Mouse (Mus musculus): ENCODE measurements around the gene Mfsd6.
A peak's percentile ranks its signal among the peaks of the same experiment; 100 is the strongest.
"Not testable (repeated sequence)": the region's sequence is repeated elsewhere in the genome, so short reads cannot be mapped to it uniquely, and the experiment has no call there.

Gene Mfsd6

GRCm38 (mm10) chr1:52708745-52709144, 18.5 kb downstream of the Mfsd6 start:
- DNase-seq (ENCODE audit: low spot score in 2 of 2) = no peak

GRCm38 (mm10) chr1:52707030-52707429, 20.2 kb downstream of the Mfsd6 start:
- no peak for DNase-seq (ENCODE audit: low spot score in 2 of 2)

DNA sequence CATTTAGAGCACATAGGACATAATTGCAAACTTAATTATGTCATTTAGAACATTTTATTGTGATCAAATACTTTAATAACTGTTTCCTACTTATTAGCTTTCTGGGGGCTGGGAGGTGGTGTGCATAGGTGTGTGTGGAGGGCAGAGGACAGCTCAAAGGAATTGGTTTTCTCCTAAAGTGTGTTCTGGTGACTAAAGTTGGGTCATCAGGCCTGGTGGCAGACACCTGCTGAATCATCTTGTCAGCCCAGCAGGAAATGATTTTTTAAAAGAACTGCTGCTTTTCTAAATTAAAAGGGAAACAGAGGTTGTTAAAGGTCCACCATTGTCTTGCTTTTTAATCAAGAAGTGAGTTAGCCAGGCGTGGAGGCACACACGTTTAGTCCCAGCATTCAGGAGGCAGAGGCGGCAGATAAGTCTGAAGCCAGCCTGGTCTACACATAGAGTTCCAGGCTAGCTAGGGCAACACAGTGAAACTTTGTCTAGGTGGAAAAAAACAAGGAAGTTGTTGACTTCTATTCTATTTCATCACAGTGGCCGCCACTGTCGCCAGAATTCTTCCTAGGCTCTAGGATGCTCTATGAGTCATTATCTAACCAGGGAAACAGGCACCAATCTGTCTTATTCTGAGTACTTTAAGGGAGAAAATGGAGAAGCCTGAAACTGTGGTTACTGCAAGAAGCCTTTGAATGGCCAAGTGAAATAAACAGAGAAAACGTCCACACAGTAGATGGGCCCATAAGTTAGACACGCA, 24.3 kb downstream of the Mfsd6 start:
- DNase-seq (ENCODE audit: low spot score in 2 of 2) = no peak

DNA sequence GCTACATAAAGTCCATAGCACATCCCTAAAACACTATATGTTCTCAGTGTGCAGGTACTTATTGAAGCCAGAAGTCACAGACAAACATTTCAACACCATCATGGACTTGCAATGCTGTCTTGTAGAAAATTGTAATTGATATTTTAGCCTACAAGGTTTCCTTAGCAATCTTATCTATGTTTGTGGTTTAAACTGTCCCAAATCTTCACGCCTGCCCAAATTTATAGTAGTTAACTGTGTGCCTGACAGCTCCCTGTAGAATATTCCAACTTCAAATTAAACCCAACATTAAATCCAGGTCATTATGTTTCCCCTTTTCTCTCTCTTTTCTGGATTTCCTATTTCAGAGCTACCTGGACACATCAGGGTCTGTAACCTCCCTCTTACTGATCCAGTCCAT, 25.3 kb downstream of the Mfsd6 start:
- no peak for DNase-seq (ENCODE audit: low spot score in 2 of 2)

DNA sequence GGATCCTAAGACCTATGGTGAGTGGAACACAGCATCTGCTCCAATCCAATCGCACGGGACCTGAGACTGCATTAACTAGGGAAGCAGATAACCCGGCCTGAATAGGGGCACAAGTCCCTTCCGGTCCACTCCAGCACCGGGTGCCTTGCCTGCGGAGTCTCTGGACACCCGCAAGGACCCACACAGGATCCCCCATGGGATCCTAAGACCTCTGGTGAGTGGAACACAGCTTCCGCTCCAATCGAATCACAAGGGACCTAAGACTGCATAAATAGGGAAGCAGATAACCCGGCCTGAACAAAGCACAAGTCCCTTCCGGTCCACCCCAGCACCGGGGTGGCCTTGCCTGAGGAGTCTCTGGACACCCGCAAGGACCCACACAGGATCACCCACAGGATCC, 32.8 kb downstream of the Mfsd6 start:
- not testable (repeated sequence) for DNase-seq (ENCODE audit: low spot score in 2 of 2)

- no peak for DNase-seq (ENCODE audit: low spot score in 2 of 2)
Observed at GRCm38 (mm10) chr1:52687636-52688035, 39.6 kb downstream of the Mfsd6 start.

DNA sequence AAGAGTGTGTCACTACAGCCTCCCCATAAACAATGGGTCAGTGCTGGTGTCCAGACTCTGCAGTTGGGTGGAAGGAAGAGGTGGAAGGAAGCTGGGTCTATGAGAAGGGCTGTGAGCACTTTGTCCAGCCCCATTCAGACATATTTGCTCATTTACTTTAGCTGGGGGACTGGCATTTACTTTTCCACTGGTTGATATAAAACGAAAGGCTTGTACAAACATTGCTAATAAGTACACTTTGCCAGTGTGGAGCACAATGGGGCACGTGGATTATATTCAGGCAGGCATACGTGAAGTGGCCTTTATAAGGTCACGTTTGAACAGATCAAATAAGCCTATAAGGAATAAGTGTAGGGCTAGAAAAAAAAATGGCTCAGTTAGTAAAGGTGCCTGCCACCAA, 43.7 kb downstream of the Mfsd6 start:
- no peak for DNase-seq (ENCODE audit: low spot score in 2 of 2)

- no peak for DNase-seq (ENCODE audit: low spot score in 2 of 2)
Observed at GRCm38 (mm10) chr1:52676621-52677020, 50.6 kb downstream of the Mfsd6 start.

DNA sequence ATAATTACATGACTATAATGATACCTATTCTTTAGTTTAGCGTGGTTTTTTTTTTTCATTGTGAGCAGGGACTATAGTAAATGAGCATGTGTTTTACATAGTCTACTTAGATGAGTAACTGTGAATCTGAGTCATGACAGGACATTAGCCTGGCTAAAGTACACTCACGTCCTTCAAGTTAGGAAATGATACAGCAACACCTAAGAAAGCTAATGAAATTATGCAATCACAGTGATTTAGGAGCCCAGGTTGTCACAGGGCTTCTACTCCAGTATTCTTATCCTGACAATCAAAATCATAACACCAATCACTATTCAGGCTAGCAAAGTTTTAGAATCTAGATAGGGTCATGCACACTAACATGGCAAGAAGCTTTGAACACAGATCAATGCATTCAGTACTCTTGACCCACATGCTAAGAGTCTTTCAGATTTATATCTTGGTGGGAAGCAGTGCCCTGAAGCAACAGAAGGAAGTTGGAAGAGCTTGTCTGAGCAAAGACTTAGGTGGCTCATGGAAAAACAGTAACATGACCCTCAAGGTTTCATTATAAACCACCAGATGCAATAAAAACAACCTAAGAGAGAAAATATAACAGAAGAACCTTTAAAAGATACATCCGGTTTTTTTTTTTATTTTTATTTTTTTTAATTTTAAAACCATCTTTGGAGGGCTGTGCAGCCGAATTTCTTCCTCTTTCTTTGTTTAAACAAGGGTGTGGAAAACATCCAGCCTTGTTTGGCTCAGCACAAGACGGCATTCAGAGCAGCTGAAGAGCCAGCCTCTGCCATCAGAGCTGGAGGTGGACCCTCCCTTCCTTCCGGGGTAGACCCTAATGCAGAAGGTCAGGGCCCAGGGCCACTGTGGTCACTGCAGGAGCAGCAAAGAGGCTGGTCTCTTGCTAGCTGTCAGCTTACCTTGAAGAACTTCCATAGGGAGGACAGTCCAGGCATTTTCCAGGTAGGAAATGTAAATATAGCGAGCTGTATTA, 51.4 kb downstream of the Mfsd6 start:
- DNase-seq (ENCODE audit: low spot score in 2 of 2) = no peak

- no peak for DNase-seq (ENCODE audit: low spot score in 2 of 2)
Observed at GRCm38 (mm10) chr1:52669931-52670330, 57.3 kb downstream of the Mfsd6 start.

- DNase-seq (ENCODE audit: low spot score in 2 of 2) = no peak
Observed at GRCm38 (mm10) chr1:52668743-52669323, 58.4 kb downstream of the Mfsd6 start.

- DNase-seq (ENCODE audit: low spot score in 2 of 2) = peak; percentile 26 to 77
Observed at GRCm38 (mm10) chr1:52663228-52663627, 64.0 kb downstream of the Mfsd6 start.

- no peak for DNase-seq (ENCODE audit: low spot score in 2 of 2)
Observed at GRCm38 (mm10) chr1:52660765-52661164, 66.5 kb downstream of the Mfsd6 start.

GRCm38 (mm10) chr1:52660278-52660677, 67.0 kb downstream of the Mfsd6 start:
- DNase-seq (ENCODE audit: low spot score in 2 of 2) = no peak

GRCm38 (mm10) chr1:52658160-52658559, 69.1 kb downstream of the Mfsd6 start:
- DNase-seq (ENCODE audit: low spot score in 2 of 2) = no peak

DNA sequence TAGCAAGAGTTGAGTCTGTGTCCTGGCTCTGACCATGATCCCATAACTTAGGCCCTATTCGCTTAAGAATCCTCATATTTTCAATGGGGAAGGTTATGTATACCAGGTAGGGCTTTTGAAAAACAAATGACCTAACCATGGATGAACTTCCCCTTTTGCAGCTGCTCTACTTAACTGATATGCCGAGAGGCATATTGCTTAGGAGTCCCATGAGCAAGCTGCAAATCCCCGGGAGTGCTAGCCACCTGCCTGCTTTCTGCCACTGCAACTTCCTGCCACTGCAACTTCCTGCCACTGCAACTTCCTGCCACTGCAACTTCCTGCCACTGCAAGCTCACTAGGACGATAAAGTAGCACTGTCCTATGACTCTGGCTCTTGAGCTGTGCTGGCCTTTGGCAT, 72.1 kb downstream of the Mfsd6 start:
- DNase-seq (ENCODE audit: low spot score in 2 of 2) = no peak

DNA sequence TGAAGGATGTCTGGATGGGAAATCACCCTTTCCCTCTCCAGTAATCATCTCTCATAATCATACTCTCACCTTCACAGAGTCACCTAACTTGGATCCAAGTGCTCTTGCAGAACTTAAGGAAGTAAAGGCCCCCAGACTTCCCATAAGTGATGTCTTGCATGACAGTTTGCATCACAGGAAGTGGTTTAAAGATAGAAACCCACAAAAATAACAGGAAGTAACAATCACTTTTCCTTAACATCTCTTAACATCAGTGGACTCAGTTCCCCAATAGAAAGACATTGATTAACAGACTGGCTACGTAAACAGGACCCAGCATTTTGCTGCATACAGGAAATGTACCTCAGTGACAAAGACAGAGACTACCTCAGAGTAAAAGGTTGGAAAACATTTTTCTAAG, 73.9 kb downstream of the Mfsd6 start:
- DNase-seq (ENCODE audit: low spot score in 2 of 2) = no peak

DNA sequence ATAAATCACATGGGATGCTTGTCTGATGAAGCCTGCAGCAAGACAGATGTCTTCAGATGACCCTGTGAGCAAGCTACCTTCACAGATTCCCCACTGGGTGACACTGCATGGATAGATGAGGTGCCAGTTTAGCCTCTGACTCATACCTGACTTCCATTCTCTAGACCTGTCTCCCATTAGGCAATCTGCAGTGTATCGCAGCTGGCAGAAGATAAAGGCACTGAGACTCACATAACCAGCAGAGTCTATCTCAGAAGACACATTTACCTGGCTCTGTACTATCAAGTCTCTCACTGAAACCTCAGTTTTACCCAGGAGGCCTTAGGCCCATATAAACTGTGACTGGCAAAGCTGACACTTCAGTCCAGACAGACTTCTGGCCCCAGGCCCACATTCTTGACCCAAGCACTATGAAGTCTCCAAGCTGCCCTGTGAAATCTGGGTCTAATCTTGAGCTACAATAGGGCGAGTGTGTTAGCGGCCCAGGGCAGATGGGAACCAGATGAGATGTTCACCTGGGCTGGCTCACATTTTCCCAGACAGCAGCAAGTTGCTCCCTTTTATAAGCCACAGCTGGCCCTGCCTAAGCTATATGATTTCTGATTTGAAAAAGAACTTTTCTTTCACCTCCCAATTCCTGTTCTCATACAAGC, 74.5 kb downstream of the Mfsd6 start:
- DNase-seq (ENCODE audit: low spot score in 2 of 2) = no peak

DNA sequence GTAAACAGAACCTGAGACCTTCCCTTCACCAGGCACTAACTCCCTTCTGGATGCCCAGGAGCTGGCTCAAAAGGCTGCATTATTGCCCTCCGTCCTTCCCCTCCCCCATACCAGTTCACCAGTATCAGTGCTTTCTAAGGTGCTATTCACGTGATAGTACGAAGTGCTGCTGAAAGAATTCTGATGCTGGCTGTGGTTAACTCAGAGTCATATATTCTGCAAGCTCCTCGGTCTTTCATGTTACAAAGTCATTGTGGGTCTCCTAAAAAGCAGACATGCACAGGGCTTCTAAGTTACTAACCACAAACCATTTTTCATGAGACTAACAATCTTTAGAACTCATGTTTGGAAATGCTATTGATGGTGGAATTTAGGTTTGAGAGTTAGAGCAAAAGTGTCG, 77.2 kb downstream of the Mfsd6 start:
- no peak for DNase-seq (ENCODE audit: low spot score in 2 of 2)

- peak; percentile 66 to 83 for DNase-seq (ENCODE audit: low spot score in 2 of 2)
Observed at GRCm38 (mm10) chr1:52648153-52649027, 78.9 kb downstream of the Mfsd6 start.

DNA sequence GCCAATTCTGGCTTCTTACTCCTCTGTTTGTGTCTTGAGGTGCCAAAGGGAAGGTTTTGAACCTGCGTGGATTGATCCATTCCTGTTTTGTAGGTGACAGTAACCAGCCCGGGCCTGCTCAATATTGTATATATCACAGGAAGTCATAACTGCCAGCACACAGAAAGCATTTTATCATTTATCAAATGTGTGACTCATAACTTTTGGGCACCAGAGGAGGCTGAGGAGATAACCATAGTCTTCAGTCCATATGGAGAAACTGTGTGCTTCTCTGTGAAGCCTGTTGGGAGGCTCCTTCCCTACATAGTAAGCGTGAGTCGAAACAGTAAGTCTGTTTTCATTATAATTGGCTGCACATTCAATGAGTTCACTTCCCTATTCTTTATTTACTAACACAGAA, 86.5 kb downstream of the Mfsd6 start:
- DNase-seq (ENCODE audit: low spot score in 2 of 2) = no peak

Measured in frontal cortex, postnatal 36 days (tissue).